Mouse (Mus musculus) urinary bladder, postnatal 36 days (tissue): Measurements from ENCODE around the gene Slc4a4.

Source experiments
- DNase-seq, 2 experiments: peaks; one replicate each; pipeline ENCODE4 v3.0.0; 2022; ENCODE audit warnings: low spot score in 2 of 2, mixed read lengths in 1 of 2

Gene Slc4a4

GRCm38 (mm10) chr5:89280312-89280863 is 393.8 kb downstream of the Slc4a4 start:
- no peak for DNase-seq
